Mouse (Mus musculus) ES-E14 (cell line): ENCODE results near the gene Sytl4.

ENCODE experiments used
- CHD2 ChIP-seq: IDR thresholded peaks from 2 replicates; pipeline ENCODE4 v1.6.1; 2014; ENCODE audit warnings: mild to moderate bottlenecking, low read depth, low read length, inconsistent platforms
- HCFC1 ChIP-seq: IDR thresholded peaks from 2 replicates; pipeline ENCODE4 v1.6.1; 2012; ENCODE audit warnings: low read length, inconsistent platforms, borderline replicate concordance; ENCODE audit not compliant: insufficient read depth
- MAFK ChIP-seq: IDR thresholded peaks from 2 replicates; pipeline ENCODE4 v1.6.1; 2014; ENCODE audit warnings: mild to moderate bottlenecking, low read depth, low read length, inconsistent platforms; ENCODE audit not compliant: insufficient read depth
- ZC3H11A ChIP-seq: IDR thresholded peaks from 2 replicates; pipeline ENCODE4 v1.6.1; 2012; ENCODE audit warnings: low read depth, mild to moderate bottlenecking, inconsistent platforms, low read length, borderline replicate concordance
- ZNF384 ChIP-seq: IDR thresholded peaks from 2 replicates; pipeline ENCODE4 v1.6.1; 2012; ENCODE audit warnings: low read depth, low read length, inconsistent platforms

GRCm38 (mm10) chrX:133898014-133898542 is 83.5 kb downstream of the Sytl4 start, which contains the start of gene Tspan6:
- TF ChIP-seq ZNF384 = no peak
- TF ChIP-seq HCFC1 = no peak
- no peak for TF ChIP-seq CHD2
- TF ChIP-seq ZC3H11A = no peak
- no peak for TF ChIP-seq MAFK
